Mouse (Mus musculus) stomach, embryonic 15.5 days (tissue): ENCODE measurements at regions not wholly inside any gene's neighbourhood (a gene's known extent, or its start where the extent isn't known, plus 50 kb on each side); places are given as distances from the start of the nearest gene placed in this dataset.

Source experiments
- ATAC-seq: fragments of 200-750 bp; cut with Nextera tagmentation; 2 replicates; pipeline ENCODE4 v1.8.0; 2017; ENCODE audit warnings: low read depth, moderate number of reproducible peaks, moderate TSS enrichment; ENCODE audit not compliant: insufficient read depth, low FRiP score
- H3K27ac ChIP-seq: fragments of 300-500 bp; sonication (generic); 2 replicates; pipeline ENCODE4 v1.5.1; 2015; ENCODE audit warnings: mild to moderate bottlenecking, inconsistent platforms
- H3K27me3 ChIP-seq: fragments of 300-500 bp; sonication (generic); replicated peaks from 2 replicates; pipeline ENCODE4 v1.6.1; 2015; ENCODE audit warnings: inconsistent platforms
- H3K36me3 ChIP-seq: fragments of 300-500 bp; sonication (generic); 2 replicates; pipeline ENCODE4 v1.6.1; 2015; ENCODE audit warnings: inconsistent platforms
- H3K4me1 ChIP-seq: fragments of 300-500 bp; sonication (generic); 2 replicates; pipeline ENCODE4 v1.6.1; 2015; ENCODE audit warnings: inconsistent platforms
- H3K4me2 ChIP-seq: fragments of 300-500 bp; sonication (generic); 2 replicates; pipeline ENCODE4 v1.6.1; 2015; ENCODE audit warnings: mild to moderate bottlenecking, inconsistent platforms
- H3K4me3 ChIP-seq: fragments of 300-500 bp; sonication (generic); replicated peaks from 2 replicates; pipeline ENCODE4 v1.5.1; 2015; ENCODE audit warnings: inconsistent platforms
- H3K9ac ChIP-seq: fragments of 300-500 bp; sonication (generic); 2 replicates; pipeline ENCODE4 v1.6.1; 2015; ENCODE audit warnings: inconsistent platforms
- H3K9me3 ChIP-seq: fragments of 300-500 bp; sonication (generic); 2 replicates; pipeline ENCODE4 v1.6.1; 2016; ENCODE audit warnings: inconsistent platforms
- WGBS: fragments of 180-500 bp; shearing (Covaris S2); methylation state at CpG from one replicate; pipeline ENCODE4 v1.1.7; 2015; 5-methylcytosine and 5-hydroxymethylcytosine counted together

DNA sequence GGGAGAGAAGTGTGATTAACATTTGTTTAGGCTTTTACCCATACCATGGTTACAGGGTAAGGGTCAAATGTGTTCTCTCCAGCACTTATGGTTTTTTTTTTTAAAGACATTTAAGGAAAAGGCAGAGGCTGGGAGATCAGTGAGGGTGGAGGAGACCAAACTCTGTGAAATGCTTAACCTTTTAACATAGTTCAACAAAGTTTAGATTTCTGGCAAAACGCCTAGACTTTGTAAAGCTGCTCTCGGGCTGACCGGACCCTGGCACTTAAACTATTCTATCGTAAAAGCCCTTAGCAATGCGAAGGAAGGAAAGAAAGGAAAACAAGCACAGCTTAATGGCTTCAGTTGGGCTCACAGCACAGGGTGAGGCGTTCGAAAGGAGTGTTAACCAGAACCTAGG is 189.6 kb upstream of the Ttc29 start:
- H3K4me1 ChIP-seq = peaks cover 17% of the 10 kb centered on the region
- no peak overlapping the region for H3K4me3 ChIP-seq
- peak overlapping the region; percentile 83 for H3K27ac ChIP-seq
- H3K4me2 ChIP-seq = no peak overlapping the region
- 16% methylated on average over 7 of the region's 7 CpGs for WGBS
- H3K9ac ChIP-seq = no peak overlapping the region
- H3K36me3 ChIP-seq = no peaks in the 10 kb centered on the region
- peak; percentile 72 for ATAC-seq
- no peaks in the 10 kb centered on the region for H3K9me3 ChIP-seq
- H3K27me3 ChIP-seq = no peaks in the 10 kb centered on the region

DNA sequence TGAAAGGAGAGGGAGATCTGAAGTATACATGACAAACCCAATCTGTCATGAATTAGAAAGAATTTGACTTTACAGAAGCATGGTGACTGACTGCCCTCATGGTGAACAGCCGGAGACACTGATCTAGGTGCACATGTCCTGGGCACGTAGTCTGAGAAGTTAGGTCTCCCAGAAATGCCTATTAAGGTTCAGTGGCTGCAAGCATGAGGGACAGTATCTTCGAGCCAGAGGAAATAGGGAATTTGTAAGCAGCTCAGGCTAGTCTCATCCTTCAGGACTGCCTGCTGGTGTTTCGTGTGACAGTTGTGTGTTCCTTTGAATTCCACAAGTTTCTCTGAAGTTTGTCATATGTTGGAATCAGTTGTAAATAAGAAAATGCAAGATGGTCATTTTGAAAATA is 189.2 kb upstream of the Ttc29 start:
- WGBS = 31% methylated on average over 4 of the region's 4 CpGs
- ATAC-seq = 0 out of 2 replicates have a peak, but pooled peaks have one; percentile 8
- no peaks in the 10 kb centered on the region for H3K36me3 ChIP-seq
- peaks cover 17% of the 10 kb centered on the region for H3K4me1 ChIP-seq
- H3K4me3 ChIP-seq = no peak overlapping the region
- H3K9me3 ChIP-seq = no peaks in the 10 kb centered on the region
- peak overlapping the region; percentile 83 for H3K27ac ChIP-seq
- no peak overlapping the region for H3K4me2 ChIP-seq
- H3K27me3 ChIP-seq = no peaks in the 10 kb centered on the region
- H3K9ac ChIP-seq = no peak overlapping the region

DNA sequence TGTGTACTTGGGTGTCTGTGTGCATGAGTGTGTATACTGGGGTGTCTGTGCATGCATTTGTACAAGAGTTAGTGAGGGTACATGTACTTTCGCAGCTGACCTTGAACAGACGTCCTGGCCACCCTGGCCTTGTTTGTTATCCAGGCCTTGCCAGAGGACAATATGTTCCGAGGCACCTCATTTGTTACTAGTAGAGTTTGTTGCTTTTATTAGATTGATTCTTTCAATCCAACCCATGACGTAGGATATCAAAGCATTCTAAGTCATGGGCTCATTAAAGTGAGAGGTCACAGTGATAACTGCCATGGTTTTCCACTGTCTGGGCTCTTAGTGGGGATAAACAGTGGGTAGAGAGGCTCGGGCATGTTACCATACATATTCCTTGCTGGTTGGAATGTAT is 188.1 kb upstream of the Ttc29 start:
- no peaks in the 10 kb centered on the region for H3K36me3 ChIP-seq

DNA sequence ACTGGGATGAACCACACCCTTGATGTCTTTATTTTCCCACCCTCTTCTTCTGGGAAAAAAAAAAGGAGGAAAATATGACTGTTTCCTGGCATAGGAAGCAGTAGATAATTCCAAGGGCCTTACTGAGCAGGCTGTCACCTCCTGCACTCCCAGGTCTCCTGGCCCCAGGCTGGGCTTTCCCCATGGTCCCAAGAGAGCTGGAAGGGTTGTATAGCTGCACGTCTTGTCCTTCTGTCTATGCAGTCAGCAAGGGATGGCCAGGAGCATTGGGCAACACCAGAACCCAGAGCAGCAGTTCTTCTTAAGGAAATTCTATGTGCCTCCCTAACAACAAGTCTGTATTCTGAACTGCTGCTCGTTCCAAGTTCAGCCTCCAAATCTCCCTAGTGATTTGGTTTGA is 185.7 kb upstream of the Ttc29 start:
- Histone ChIP-seq H3K27me3 (no peaks in the 10 kb centered on the region), H3K9me3 (no peaks in the 10 kb centered on the region), H3K9ac (no peak overlapping the region), H3K27ac (no peak overlapping the region), H3K4me2 (no peak overlapping the region), H3K36me3 (no peaks in the 10 kb centered on the region), H3K4me1 (peaks cover 14% of the 10 kb centered on the region), H3K4me3 (no peak overlapping the region)
- WGBS = 79% methylated on average over 2 of the region's 2 CpGs
- no peak for ATAC-seq

More for the DNA sequence above, 188.1 kb upstream of the Ttc29 start:
- no peak overlapping the region for H3K27ac ChIP-seq
- H3K27me3 ChIP-seq = no peaks in the 10 kb centered on the region
- H3K9me3 ChIP-seq = no peaks in the 10 kb centered on the region
- peaks cover 17% of the 10 kb centered on the region for H3K4me1 ChIP-seq
- 74% methylated on average over 5 of the region's 5 CpGs for WGBS
- no peak overlapping the region for H3K4me2 ChIP-seq
- no peak overlapping the region for H3K9ac ChIP-seq
- H3K4me3 ChIP-seq = no peak overlapping the region
- ATAC-seq = no peak

DNA sequence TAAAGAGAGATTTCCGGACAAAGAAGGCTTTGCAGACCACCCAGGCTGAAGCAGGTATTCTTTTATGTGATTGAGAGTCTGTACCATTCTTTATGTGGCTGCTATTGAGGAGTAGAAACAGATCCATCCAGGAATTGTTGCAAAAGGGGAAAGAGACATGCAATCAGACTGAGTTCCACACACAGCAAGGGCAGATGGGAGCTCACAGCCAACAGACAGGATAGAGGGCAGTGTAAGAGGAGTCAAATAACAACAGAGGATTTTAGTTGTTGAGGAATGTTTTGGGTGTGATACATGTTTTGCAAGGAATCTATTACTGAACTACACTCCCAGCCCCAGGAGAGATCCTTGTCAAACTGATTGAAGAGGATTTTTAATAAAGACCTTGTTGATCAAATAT is 184.2 kb upstream of the Ttc29 start:
- Histone ChIP-seq H3K4me2 (no peak overlapping the region), H3K27me3 (no peaks in the 10 kb centered on the region), H3K9me3 (no peaks in the 10 kb centered on the region), H3K4me1 (peaks cover 5% of the 10 kb centered on the region; the same call in 1 of the 2 replicates), H3K36me3 (no peaks in the 10 kb centered on the region), H3K27ac (no peak overlapping the region), H3K4me3 (no peak overlapping the region), H3K9ac (no peak overlapping the region)
- whole genome bisulfite sequencing = 55% methylated on average over 1 of the region's 1 CpGs
- ATAC-seq = no peak

- Histone ChIP-seq H3K4me1 (no peaks in the 10 kb centered on the region), H3K4me3 (no peak overlapping the region), H3K9me3 (no peaks in the 10 kb centered on the region), H3K27ac (no peak overlapping the region), H3K9ac (no peak overlapping the region), H3K27me3 (no peaks in the 10 kb centered on the region), H3K36me3 (no peaks in the 10 kb centered on the region), H3K4me2 (no peak overlapping the region)
- ATAC-seq = no peak
- WGBS = 59% methylated on average over 4 of the region's 4 CpGs
Measured at GRCm38 (mm10) chr8:78031811-78032210, 181.3 kb upstream of the Ttc29 start.

GRCm38 (mm10) chr8:78034687-78035086 is 178.4 kb upstream of the Ttc29 start:
- Histone ChIP-seq H3K27me3 (no peaks in the 10 kb centered on the region), H3K4me3 (no peak overlapping the region), H3K4me2 (no peak overlapping the region), H3K9me3 (no peaks in the 10 kb centered on the region), H3K36me3 (no peaks in the 10 kb centered on the region), H3K4me1 (no peaks in the 10 kb centered on the region), H3K9ac (no peak overlapping the region), H3K27ac (no peak overlapping the region)
- ATAC-seq = no peak
- 81% methylated on average over 4 of the region's 4 CpGs for WGBS

GRCm38 (mm10) chr8:78037218-78037617 is 175.9 kb upstream of the Ttc29 start:
- Histone ChIP-seq H3K4me2 (no peak overlapping the region), H3K9ac (no peak overlapping the region), H3K4me3 (no peak overlapping the region), H3K27ac (no peak overlapping the region), H3K4me1 (no peaks in the 10 kb centered on the region), H3K36me3 (no peaks in the 10 kb centered on the region), H3K27me3 (no peaks in the 10 kb centered on the region), H3K9me3 (no peaks in the 10 kb centered on the region)
- no peak for ATAC-seq
- 50% methylated on average over 1 of the region's 1 CpGs for WGBS

GRCm38 (mm10) chr8:78046691-78047090 is 166.4 kb upstream of the Ttc29 start:
- ATAC-seq = no peak
- Histone ChIP-seq H3K27me3 (no peaks in the 10 kb centered on the region), H3K27ac (no peak overlapping the region), H3K4me3 (no peak overlapping the region), H3K4me2 (no peak overlapping the region), H3K9ac (no peak overlapping the region), H3K4me1 (no peaks in the 10 kb centered on the region), H3K36me3 (no peaks in the 10 kb centered on the region), H3K9me3 (no peaks in the 10 kb centered on the region)
- WGBS = 79% methylated on average over 3 of the region's 3 CpGs

DNA sequence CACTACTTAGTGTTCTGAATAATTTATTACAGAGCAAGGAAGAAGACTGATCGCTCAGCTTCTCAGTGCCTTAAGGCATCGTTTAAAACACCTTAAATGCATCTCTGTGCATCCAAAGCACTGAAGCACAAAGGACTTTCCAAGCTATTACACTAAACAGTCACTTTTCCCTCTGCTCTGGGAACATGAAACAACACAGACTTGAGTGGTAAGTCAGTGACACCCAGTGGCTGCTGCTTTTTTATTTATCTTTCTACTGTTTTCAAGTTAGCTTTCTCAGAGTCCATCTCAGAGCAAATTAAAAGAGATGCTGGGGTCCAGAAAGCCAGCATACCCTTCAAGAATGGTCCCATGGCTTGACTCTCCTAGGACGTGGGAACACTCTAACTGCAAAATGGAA is 162.3 kb upstream of the Ttc29 start:
- Histone ChIP-seq H3K4me1 (no peaks in the 10 kb centered on the region; the same call in 1 of the 2 replicates), H3K9me3 (no peaks in the 10 kb centered on the region), H3K27ac (no peak overlapping the region), H3K4me2 (no peak overlapping the region), H3K4me3 (no peak overlapping the region), H3K36me3 (no peaks in the 10 kb centered on the region), H3K27me3 (no peaks in the 10 kb centered on the region), H3K9ac (no peak overlapping the region)
- no peak for ATAC-seq
- 73% methylated on average over 3 of the region's 3 CpGs for WGBS

GRCm38 (mm10) chr8:78054435-78054834 is 158.7 kb upstream of the Ttc29 start:
- no peaks in the 10 kb centered on the region for H3K36me3 ChIP-seq
- H3K4me1 ChIP-seq = no peaks in the 10 kb centered on the region; the same call in 1 of the 2 replicates
- peak; percentile 70; the same call in 1 of the 2 replicates for ATAC-seq
- WGBS = 13% methylated on average over 4 of the region's 5 CpGs
- H3K4me3 ChIP-seq = no peak overlapping the region
- H3K27me3 ChIP-seq = no peaks in the 10 kb centered on the region
- H3K9me3 ChIP-seq = no peaks in the 10 kb centered on the region
- H3K27ac ChIP-seq = no peak overlapping the region
- H3K4me2 ChIP-seq = no peak overlapping the region
- H3K9ac ChIP-seq = no peak overlapping the region

- H3K9me3 ChIP-seq = no peaks in the 10 kb centered on the region
- H3K36me3 ChIP-seq = no peaks in the 10 kb centered on the region
- H3K4me1 ChIP-seq = no peaks in the 10 kb centered on the region; the same call in 1 of the 2 replicates
- H3K4me2 ChIP-seq = no peak overlapping the region
- H3K4me3 ChIP-seq = no peak overlapping the region
- no peak overlapping the region for H3K9ac ChIP-seq
- WGBS = 12% methylated on average over 8 of the region's 8 CpGs
- no peaks in the 10 kb centered on the region for H3K27me3 ChIP-seq
- no peak overlapping the region for H3K27ac ChIP-seq
- no peak for ATAC-seq
Measured at GRCm38 (mm10) chr8:78054920-78055319, 158.2 kb upstream of the Ttc29 start.

DNA sequence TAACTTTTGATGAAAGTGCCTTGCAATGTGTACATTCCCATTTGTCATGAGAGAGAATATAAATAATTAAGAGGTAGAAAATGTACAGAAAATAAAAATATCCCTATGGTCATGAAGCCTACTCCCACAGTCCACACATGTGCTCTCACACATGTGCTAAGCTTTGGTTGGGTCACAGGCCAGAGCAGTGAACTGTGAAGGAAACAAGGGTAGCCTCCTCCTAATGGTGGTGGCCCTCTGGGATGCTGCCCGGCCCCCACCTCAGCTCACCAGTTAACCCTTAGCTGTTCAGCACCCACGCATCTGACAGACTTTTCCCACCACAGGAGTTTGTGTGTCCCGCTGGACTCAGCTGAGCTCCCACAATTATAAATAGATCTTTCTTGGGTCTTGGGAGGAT is 157.6 kb upstream of the Ttc29 start:
- H3K27me3 ChIP-seq = no peaks in the 10 kb centered on the region

More for the DNA sequence above, 157.6 kb upstream of the Ttc29 start:
- no peaks in the 10 kb centered on the region for H3K36me3 ChIP-seq
- no peak overlapping the region for H3K4me3 ChIP-seq
- no peak overlapping the region for H3K27ac ChIP-seq
- no peaks in the 10 kb centered on the region for H3K9me3 ChIP-seq
- ATAC-seq = no peak
- no peaks in the 10 kb centered on the region; the same call in 1 of the 2 replicates for H3K4me1 ChIP-seq
- no peak overlapping the region for H3K9ac ChIP-seq
- no peak overlapping the region for H3K4me2 ChIP-seq
- 65% methylated on average over 3 of the region's 3 CpGs for WGBS
